Mouse (Mus musculus): ENCODE measurements around the gene Hist1h1b.

The Hist1h1b gene

GRCm38 (mm10) chr13:21783734-21784161, 3.3 kb upstream of the Hist1h1b start:
- in situ Hi-C loops (cut with MboI; ENCODE audit: unreplicated experiment in 2 of 2): loop anchor here (10.0 to 25.0 kb wide), 4 partner anchors 49 to 1979 kb away; partner anchors contain the start of genes Hist1h1a (in 1 of the 2), Hist1h2ab (in 1 of the 2), Hist1h2ai (in 1 of the 2) and Hist1h2bl (in 1 of the 2)

- in situ Hi-C loops (cut with MboI; ENCODE audit: unreplicated experiment in 2 of 2): loop anchor here (10.0 to 25.0 kb wide), 4 partner anchors 48 to 1979 kb away; partner anchors contain the start of genes Hist1h1a (in 1 of the 2), Hist1h2ab (in 1 of the 2), Hist1h2ai (in 1 of the 2) and Hist1h2bl (in 1 of the 2)
Measured at GRCm38 (mm10) chr13:21783255-21783617, 2.8 kb upstream of the Hist1h1b start, which contains the start of gene Hist1h3i. TSS of gene Hist1h3i (minus strand) at chr13:21783370.

DNA sequence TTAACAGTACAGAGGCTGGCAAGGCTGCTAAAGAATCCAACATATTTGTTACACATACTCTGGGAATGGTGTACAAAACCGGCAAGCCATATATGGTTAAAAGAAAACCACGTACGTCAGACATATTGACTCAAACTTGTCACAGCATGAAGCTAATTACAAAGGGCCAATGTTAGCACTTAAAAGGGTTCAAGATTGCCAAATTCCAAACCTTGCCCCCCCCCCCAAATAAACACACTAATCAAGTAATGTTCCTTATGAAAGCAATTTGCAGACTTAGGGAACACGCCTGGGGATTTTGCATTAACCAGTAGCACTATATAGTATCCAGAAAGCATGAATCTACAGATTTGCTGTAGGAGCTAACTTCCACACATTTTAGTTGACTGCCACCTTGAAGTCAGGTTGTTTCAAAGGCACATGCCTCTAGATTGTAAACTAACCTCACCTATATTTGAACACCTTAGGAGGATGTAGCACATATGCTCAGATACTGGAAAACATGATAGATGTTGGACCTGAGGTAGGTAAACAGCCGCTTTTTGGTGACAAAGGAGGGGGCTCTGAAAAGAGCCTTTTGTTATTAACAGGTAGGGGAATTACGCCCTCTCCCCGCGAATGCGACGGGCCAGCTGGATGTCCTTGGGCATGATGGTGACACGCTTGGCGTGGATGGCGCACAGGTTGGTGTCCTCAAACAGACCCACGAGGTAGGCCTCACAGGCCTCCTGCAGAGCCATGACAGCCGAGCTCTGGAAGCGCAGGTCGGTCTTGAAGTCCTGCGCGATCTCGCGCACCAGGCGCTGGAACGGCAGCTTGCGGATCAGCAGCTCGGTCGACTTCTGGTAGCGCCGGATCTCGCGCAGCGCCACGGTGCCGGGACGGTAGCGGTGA, 2.2 kb upstream of the Hist1h1b start:
- in situ Hi-C loops (cut with MboI; ENCODE audit: unreplicated experiment in 2 of 2): loop anchor here (10.0 to 25.0 kb wide), 4 partner anchors 48 to 1980 kb away; partner anchors contain the start of genes Hist1h1a (in 1 of the 2), Hist1h2ab (in 1 of the 2), Hist1h2ai (in 1 of the 2) and Hist1h2bl (in 1 of the 2)

DNA sequence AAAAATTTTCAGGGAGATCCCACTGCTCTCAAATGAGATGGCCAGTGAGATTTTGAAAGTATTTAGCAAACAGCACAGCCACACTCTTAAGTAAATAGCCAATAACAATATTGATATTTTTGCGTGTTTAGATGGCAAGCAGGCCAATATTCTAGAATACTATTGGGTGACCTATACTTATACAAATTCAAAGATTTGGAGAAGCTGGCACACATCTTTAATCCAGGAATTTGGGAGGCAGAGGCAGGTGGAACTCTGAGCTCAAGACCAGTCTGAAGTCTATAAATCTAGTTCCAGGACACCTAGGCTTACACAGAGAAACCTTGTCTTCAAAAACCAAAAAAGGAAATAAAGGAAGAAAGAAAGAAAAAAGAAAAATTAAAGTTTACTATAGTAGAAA, 1.2 kb upstream of the Hist1h1b start:
- in situ Hi-C loops (cut with MboI; ENCODE audit: unreplicated experiment in 2 of 2): loop anchor here (10.0 to 25.0 kb wide), 4 partner anchors 47 to 1981 kb away; partner anchors contain the start of genes Hist1h1a (in 1 of the 2), Hist1h2ab (in 1 of the 2), Hist1h2ai (in 1 of the 2) and Hist1h2bl (in 1 of the 2)

GRCm38 (mm10) chr13:21781021-21781555, 663 bp upstream of the Hist1h1b start:
- in situ Hi-C loops (cut with MboI; ENCODE audit: unreplicated experiment in 2 of 2): loop anchor here (10.0 to 25.0 kb wide), 4 partner anchors 46 to 1981 kb away; partner anchors contain the start of genes Hist1h1a (in 1 of the 2), Hist1h2ab (in 1 of the 2), Hist1h2ai (in 1 of the 2) and Hist1h2bl (in 1 of the 2)

- in situ Hi-C loops (cut with MboI; ENCODE audit: unreplicated experiment in 2 of 2): loop anchor here in 1 of 2 experiments (25.0 kb wide), 2 partner anchors 1808 to 1983 kb away; partner anchors contain the start of genes Hist1h1a, Hist1h2ab, Hist1h3a and Hist1h3b
Measured at GRCm38 (mm10) chr13:21778814-21779766, 1.3 kb downstream of the Hist1h1b start.

- in situ Hi-C loops (cut with MboI; ENCODE audit: unreplicated experiment in 2 of 2): loop anchor here in 1 of 2 experiments (10.0 kb wide), 1 partner anchor 1799 kb away; the partner anchor contains the start of genes Hist1h1d and Hist1h4f
Measured at GRCm38 (mm10) chr13:21755707-21756106, 24.7 kb downstream of the Hist1h1b start.

DNA sequence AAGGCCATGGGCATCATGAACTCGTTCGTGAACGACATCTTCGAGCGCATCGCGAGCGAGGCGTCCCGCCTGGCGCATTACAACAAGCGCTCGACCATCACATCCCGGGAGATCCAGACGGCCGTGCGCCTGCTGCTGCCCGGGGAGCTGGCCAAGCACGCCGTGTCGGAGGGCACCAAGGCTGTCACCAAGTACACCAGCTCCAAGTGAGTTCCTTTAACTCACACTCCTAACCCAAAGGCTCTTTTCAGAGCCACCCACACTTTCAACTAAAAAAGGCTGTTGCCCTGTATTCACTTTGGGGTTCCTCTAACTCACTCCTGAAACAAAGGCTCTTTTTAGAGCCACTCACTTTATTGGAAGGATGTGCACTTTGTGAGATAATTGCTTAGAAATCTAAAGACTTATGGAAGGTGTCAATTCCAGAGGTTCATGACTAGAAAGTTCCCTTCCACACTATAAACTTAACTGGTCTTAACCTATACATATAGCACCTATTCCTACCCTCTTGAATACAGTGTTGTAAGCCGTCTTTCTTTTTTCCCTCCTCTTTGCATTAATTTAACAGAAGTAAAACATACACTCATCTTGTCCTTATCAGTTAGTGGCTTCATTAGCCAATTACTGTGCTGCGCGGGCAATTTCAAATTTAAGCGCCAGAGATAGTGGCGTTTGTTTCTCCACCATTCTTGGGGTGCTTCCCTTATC, 26.0 kb downstream of the Hist1h1b start:
- in situ Hi-C loops (cut with MboI; ENCODE audit: unreplicated experiment in 2 of 2): loop anchor here in 1 of 2 experiments (10.0 kb wide), 1 partner anchor 1800 kb away; the partner anchor contains the start of genes Hist1h1d and Hist1h4f

GRCm38 (mm10) chr13:21753524-21754285, 26.7 kb downstream of the Hist1h1b start, which contains the start of the genes Hist1h2ak and Hist1h2bn:
TSS of gene Hist1h2ak (minus strand) at chr13:21753827.
TSS of gene Hist1h2bn (plus strand) at chr13:21754123.
- in situ Hi-C loops (cut with MboI; ENCODE audit: unreplicated experiment in 2 of 2): loop anchor here in 1 of 2 experiments (10.0 kb wide), 1 partner anchor 1801 kb away; the partner anchor contains the start of genes Hist1h1d and Hist1h4f

DNA sequence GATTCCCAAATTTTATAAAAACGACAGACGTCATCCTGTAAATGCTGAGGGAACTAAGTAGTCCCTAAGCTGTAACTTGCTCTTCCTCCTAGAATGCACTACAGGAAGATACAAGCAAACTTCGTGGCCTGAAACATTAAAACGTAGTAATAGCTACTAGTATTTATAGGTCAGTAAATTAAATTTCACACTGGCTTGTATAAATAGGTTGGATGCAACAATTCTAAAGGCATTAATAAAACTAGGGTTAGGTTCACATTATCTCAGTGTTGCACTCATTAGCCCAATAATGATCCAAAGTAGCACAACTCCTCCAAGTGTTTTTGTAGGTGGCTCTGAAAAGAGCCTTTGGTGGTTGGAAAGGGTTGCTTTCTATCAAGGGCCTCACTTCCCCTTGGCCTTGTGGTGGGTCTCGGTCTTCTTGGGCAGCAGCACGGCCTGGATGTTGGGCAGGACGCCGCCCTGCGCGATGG, 27.3 kb downstream of the Hist1h1b start:
- in situ Hi-C loops (cut with MboI; ENCODE audit: unreplicated experiment in 2 of 2): loop anchor here in 1 of 2 experiments (10.0 kb wide), 1 partner anchor 1802 kb away; the partner anchor contains the start of genes Hist1h1d and Hist1h4f

DNA sequence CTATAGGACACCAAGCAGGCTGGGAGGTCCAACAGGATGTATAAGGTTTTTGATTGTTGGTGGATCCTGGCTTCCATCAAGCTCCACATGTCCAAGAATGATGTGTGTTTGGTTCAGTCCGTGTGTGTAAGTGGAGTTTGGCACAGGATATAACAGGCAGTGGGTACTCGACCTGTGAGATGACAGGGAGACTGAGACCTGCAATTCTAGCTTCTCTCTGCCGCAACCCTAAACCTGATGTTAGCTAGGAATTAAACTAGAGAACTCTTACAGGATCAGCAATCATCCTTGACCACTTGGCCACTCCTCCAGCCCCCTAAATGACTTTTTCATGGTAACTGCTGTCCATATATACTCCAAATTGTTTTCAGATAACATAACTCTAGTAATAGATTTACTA, 28.1 kb downstream of the Hist1h1b start:
- in situ Hi-C loops (cut with MboI; ENCODE audit: unreplicated experiment in 2 of 2): loop anchor here in 1 of 2 experiments (10.0 kb wide), 1 partner anchor 1802 kb away; the partner anchor contains the start of genes Hist1h1d and Hist1h4f

GRCm38 (mm10) chr13:21751827-21752226, 28.6 kb downstream of the Hist1h1b start:
- in situ Hi-C loops (cut with MboI; ENCODE audit: unreplicated experiment in 2 of 2): loop anchor here in 1 of 2 experiments (10.0 kb wide), 1 partner anchor 1803 kb away; the partner anchor contains the start of genes Hist1h1d and Hist1h4f

- in situ Hi-C loops (cut with MboI; ENCODE audit: unreplicated experiment in 2 of 2): loop anchor here in 1 of 2 experiments (10.0 kb wide), 1 partner anchor 1803 kb away; the partner anchor contains the start of genes Hist1h1d and Hist1h4f
Measured at GRCm38 (mm10) chr13:21751417-21751816, 29.0 kb downstream of the Hist1h1b start.

- in situ Hi-C loops (cut with MboI; ENCODE audit: unreplicated experiment in 2 of 2): loop anchor here in 1 of 2 experiments (10.0 kb wide), 1 partner anchor 1804 kb away; the partner anchor contains the start of genes Hist1h1d and Hist1h4f
Measured at GRCm38 (mm10) chr13:21750159-21751017, 30.0 kb downstream of the Hist1h1b start, which contains the start of gene Hist1h4k. TSS of gene Hist1h4k (minus strand) at chr13:21750505.

GRCm38 (mm10) chr13:21749387-21750158, 30.9 kb downstream of the Hist1h1b start:
- in situ Hi-C loops (cut with MboI; ENCODE audit: unreplicated experiment in 2 of 2): loop anchor here (10.0 to 25.0 kb wide), 6 partner anchors 812 to 1805 kb away; partner anchors contain the start of genes Elmo1 (in 2 of the 2), Hist1h1d (in 1 of the 2) and Hist1h4f (in 1 of the 2)
